Mouse (Mus musculus) heart, adult 2 months (tissue): ENCODE results near the gene Ralgapa1.

Source experiments
- CTCF ChIP-seq: fragments of 200-600 bp; IDR thresholded peaks from 2 replicates; pipeline ENCODE4 v1.8.1; 2022; ENCODE audit warnings: antibody characterized with exemption, mild to moderate bottlenecking, moderate library complexity
- EP300 ChIP-seq: fragments of 200-500 bp; IDR thresholded peaks from 2 replicates; pipeline ENCODE4 v1.6.1; 2011; ENCODE audit warnings: low read depth, low read length, control low read depth; ENCODE audit not compliant: insufficient read depth
- POLR2A ChIP-seq: fragments of 200-500 bp; IDR thresholded peaks from 2 replicates; pipeline ENCODE4 v1.6.1; 2011; ENCODE audit warnings: mild to moderate bottlenecking, low read depth, low read length, control low read depth; ENCODE audit not compliant: insufficient read depth

- TF ChIP-seq POLR2A: no peak
- TF ChIP-seq CTCF: no peak
- TF ChIP-seq EP300: no peak
Observed at GRCm38 (mm10) chr12:55800144-55800543, 20.8 kb downstream of the Ralgapa1 start.
